In the genomic region with DNA sequence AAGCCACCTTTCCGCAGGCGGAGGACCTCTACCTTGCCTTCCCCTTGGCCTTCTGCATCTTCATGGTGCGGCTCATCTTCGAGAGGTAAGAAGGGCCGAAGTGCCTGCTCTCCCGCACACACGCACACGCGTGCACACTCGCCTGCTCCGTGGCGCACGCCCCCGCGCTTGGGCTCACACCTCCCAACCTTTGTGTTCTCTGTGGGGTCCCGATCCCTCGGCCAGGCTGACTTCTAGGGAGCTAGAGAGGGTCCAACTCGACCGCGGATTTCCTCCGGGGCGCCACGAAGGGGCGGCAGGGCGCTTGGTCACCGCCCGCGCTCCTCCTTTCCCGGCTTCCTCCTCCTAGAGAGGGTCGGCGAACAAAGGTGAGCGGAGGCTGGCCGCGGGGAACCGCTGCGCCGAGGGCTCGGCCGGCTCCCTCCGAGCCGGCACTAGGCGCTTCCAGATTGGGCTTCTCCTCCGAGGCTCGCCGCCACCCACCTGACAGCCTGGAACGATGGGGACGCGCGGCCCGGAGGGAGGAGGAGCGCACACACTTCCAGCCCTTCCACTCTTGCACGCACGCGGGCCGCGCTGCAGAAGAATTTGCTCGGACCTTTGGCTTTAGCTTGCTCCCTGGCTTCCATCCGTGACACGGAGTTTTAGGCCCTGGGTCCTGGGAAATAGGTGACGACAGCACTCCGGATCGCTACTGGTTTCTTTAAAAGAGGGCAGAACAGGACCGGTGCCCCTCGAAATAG, we compare ENCODE assay signal across 9 mouse cellular contexts. TPM values are rescaled to one million over a fixed set of nuclear protein-coding genes. Genes with fewer than 3 reads are reported as not detected.
A peak's percentile ranks its signal among the peaks of the same experiment; 100 is the strongest.
DNase-seq lines count a peak whose midpoint lies in the region; ATAC-seq and TF ChIP-seq lines count a peak whose summit lies in the region.
"Had no signal": no experiment of that assay in that cellular context is flagged by ENCODE, and none has a peak within 500 bp of the region (broad histone marks: within the 10 kb centered on the region; RNA-seq: fewer than 3 reads in every experiment).

No protein-coding gene starts in this region.

- ATAC-seq in limb, embryonic 14.5 days (ENCODE audit: low FRiP score, low read depth) = peak; percentile 53
- ATAC-seq in midbrain, embryonic 16.5 days = peak; percentile 82
- peak; percentile 37 for ATAC-seq in stomach, embryonic 16.5 days (ENCODE audit: insufficient read depth, low FRiP score)

- no peaks in the 10 kb centered on the region for H3K36me3 ChIP-seq in limb, embryonic 14.5 days (ENCODE audit: control insufficient read depth, insufficient read depth, low read length)
- H3K36me3 ChIP-seq in midbrain, embryonic 16.5 days (ENCODE audit: control insufficient read depth, insufficient read depth, low read length) = no peaks in the 10 kb centered on the region
- H3K36me3 ChIP-seq in stomach, embryonic 16.5 days (ENCODE audit: control insufficient read depth, insufficient read depth, low read length) = no peaks in the 10 kb centered on the region

- H3K4me1 ChIP-seq in limb, embryonic 14.5 days (ENCODE audit: control insufficient read depth, insufficient read depth, low read length) = peaks cover 4% of the 10 kb centered on the region; the same call in 1 of the 2 replicates
- H3K4me1 ChIP-seq in midbrain, embryonic 16.5 days (ENCODE audit: control insufficient read depth, insufficient read depth, low read length) = peaks cover 16% of the 10 kb centered on the region
- peaks cover 13% of the 10 kb centered on the region for H3K4me1 ChIP-seq in stomach, embryonic 16.5 days (ENCODE audit: control insufficient read depth, insufficient read depth, low read length)

- 0 out of 2 replicates have a peak, but pooled peaks have one; percentile 9 for TF ChIP-seq POLR2A in limb, embryonic 14.5 days (IDR thresholded peaks at IDR 0.05; ENCODE audit: borderline replicate concordance, extremely low read depth, insufficient read depth, insufficient read length)

- DNase-seq in left cerebral cortex, adult 18-20 months (ENCODE audit: low spot score in 2 of 2) = peak; percentile 53 to 67
- DNase-seq in left cerebral cortex, adult 11 months (ENCODE audit: low spot score) = no peak
- DNase-seq in embryo, embryonic 11.5 days (ENCODE audit: low read depth, low spot score) = peak; percentile 34
- peak; percentile 47 to 68 for DNase-seq in heart, adult 18-20 months
- DNase-seq in kidney, adult 11 months = peak; percentile 46
- peak; percentile 37 for DNase-seq in limb, embryonic 14.5 days (ENCODE audit: low spot score)

- H3K27me3 ChIP-seq in limb, embryonic 14.5 days (ENCODE audit: control insufficient read depth, insufficient read depth, low read length) = no peaks in the 10 kb centered on the region
- no peaks in the 10 kb centered on the region for H3K27me3 ChIP-seq in midbrain, embryonic 16.5 days (ENCODE audit: control insufficient read depth, insufficient read depth, low read depth, low read length)
- no peaks in the 10 kb centered on the region for H3K27me3 ChIP-seq in stomach, embryonic 16.5 days (ENCODE audit: control insufficient read depth, insufficient read depth, low read length)

- under 1% methylated on average over 42 of the region's 64 CpGs for WGBS in limb, embryonic 14.5 days
- WGBS in midbrain, embryonic 16.5 days = under 1% methylated on average over 64 of the region's 64 CpGs
- WGBS in stomach, embryonic 16.5 days = 1% methylated on average over 61 of the region's 64 CpGs

- peak overlapping the region; percentile 77 for H3K27ac ChIP-seq in limb, embryonic 14.5 days (replicated peaks; ENCODE audit: low read depth, low read length)
- peak overlapping the region; percentile 85 for H3K27ac ChIP-seq in midbrain, embryonic 16.5 days (ENCODE audit: low read length)
- peak overlapping the region; percentile 83 for H3K27ac ChIP-seq in stomach, embryonic 16.5 days (ENCODE audit: low read length)

- H3K9me3 ChIP-seq in limb, embryonic 14.5 days (ENCODE audit: control insufficient read depth, low read length) = no peaks in the 10 kb centered on the region
- no peaks in the 10 kb centered on the region for H3K9me3 ChIP-seq in midbrain, embryonic 16.5 days (replicated peaks; ENCODE audit: control insufficient read depth, low read length, poor library complexity, severe bottlenecking)
- no peaks in the 10 kb centered on the region for H3K9me3 ChIP-seq in stomach, embryonic 16.5 days (replicated peaks; ENCODE audit: control insufficient read depth, low read length)

- peak overlapping the region; percentile 85 for H3K4me2 ChIP-seq in limb, embryonic 14.5 days (replicated peaks; ENCODE audit: low read depth, low read length, severe bottlenecking)
- H3K4me2 ChIP-seq in midbrain, embryonic 16.5 days (ENCODE audit: low read length) = peak overlapping the region; percentile 80
- peak overlapping the region; percentile 83 for H3K4me2 ChIP-seq in stomach, embryonic 16.5 days (ENCODE audit: low read depth, low read length)

- H3K9ac ChIP-seq in limb, embryonic 14.5 days (ENCODE audit: low read depth, low read length, severe bottlenecking) = peak overlapping the region; percentile 76
- H3K9ac ChIP-seq in midbrain, embryonic 16.5 days (ENCODE audit: low read depth, low read length) = peak overlapping the region; percentile 94
- H3K9ac ChIP-seq in stomach, embryonic 16.5 days (ENCODE audit: low read length) = peak overlapping the region; percentile 90

- H3K4me3 ChIP-seq in limb, embryonic 14.5 days (replicated peaks; ENCODE audit: low read length) = peak overlapping the region; percentile 83
- peak overlapping the region; percentile 92 for H3K4me3 ChIP-seq in midbrain, embryonic 16.5 days (ENCODE audit: low read depth, low read length)
- peak overlapping the region; percentile 87 for H3K4me3 ChIP-seq in stomach, embryonic 16.5 days (replicated peaks; ENCODE audit: low read length)

RNA-seq across cellular contexts. Expression of gene Cers6, which starts 0.7 kb away (rescaled TPM):
- 10 to 100 TPM; 64.6 to 74.1 TPM for total RNA-seq in left cerebral cortex, adult 18-20 months (2021)
- 10 to 100 TPM in 1 of 2 experiments, 1 to 10 TPM in 1; 7.9 to 11.4 TPM for total RNA-seq in heart, adult 18-20 months (2021)
- polyA plus RNA-seq in limb, embryonic 14.5 days (2012; rRNA removed) = 10.7 and 11.4 TPM in 2 replicates
- 30.9 and 35.4 TPM in 2 replicates for polyA plus RNA-seq in limb, embryonic 14.5 days (2014; fragmentation: Nextera tagmentation; extraction: Ambion mirVana)
- polyA plus RNA-seq in midbrain, embryonic 16.5 days (2015; fragmentation: Nextera tagmentation; extraction: Ambion mirVana) = 55.3 and 66.0 TPM in 2 replicates
- polyA plus RNA-seq in stomach, embryonic 16.5 days (2015; fragmentation: Nextera tagmentation; extraction: Ambion mirVana) = 23.9 and 26.0 TPM in 2 replicates
- total RNA-seq: MEL had no signal
